Mouse (Mus musculus) layer of hippocampus, postnatal 36 days (tissue): Measurements from ENCODE around the gene Lgals7. TPM values are rescaled to one million over a fixed set of nuclear protein-coding genes. Genes with fewer than 3 reads are reported as not detected.
A peak's percentile ranks its signal among the peaks of the same experiment; 100 is the strongest.
"Not testable (repeated sequence)": the region's sequence is repeated elsewhere in the genome, so short reads cannot be mapped to it uniquely, and the experiment has no call there.

Experiments used
- DNase-seq, 2 experiments: peaks; one replicate each; pipeline ENCODE4 v3.0.0; 2022
- total RNA-seq, 2 experiments: library from RNA; stranded (reverse); gene quantifications; 2 replicates each; pipeline ENCODE4 v1.2.3; 2021

The Lgals7 gene
- total RNA-seq, 2 experiments from 2014 or later, result not detected

- DNase-seq, result no peak
Measured at GRCm38 (mm10) chr7:28877856-28878255, 14.2 kb downstream of the Lgals7 start.

GRCm38 (mm10) chr7:28879606-28880005, 16.0 kb downstream of the Lgals7 start:
- no peak for DNase-seq

- DNase-seq, result no peak
Measured at GRCm38 (mm10) chr7:28880554-28880953, 16.9 kb downstream of the Lgals7 start.

DNA sequence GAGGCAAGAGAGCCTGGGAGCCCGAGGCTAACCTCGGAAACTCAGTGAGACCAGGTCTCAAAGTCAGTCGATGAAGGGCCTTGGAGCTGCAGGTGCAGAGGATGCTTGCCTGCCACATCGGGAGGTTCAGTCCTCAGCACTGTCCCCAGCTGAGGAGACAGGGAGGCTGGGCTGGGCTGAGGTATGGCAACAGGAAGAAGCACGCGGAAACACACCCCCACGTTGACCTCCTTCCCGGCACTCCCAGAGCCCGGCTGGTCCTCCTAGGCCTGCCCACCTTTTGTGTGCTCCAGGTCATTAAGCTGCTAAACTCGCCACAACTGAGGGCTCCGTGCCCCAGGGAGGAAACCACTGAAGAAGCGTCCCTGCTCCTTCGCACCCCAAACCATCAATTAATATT, 17.5 kb downstream of the Lgals7 start, which contains the start of gene Capn12:
TSS of gene Capn12 (plus strand) at position 224 of the 400 bp plus-strand sequence.
- no peak for DNase-seq

DNA sequence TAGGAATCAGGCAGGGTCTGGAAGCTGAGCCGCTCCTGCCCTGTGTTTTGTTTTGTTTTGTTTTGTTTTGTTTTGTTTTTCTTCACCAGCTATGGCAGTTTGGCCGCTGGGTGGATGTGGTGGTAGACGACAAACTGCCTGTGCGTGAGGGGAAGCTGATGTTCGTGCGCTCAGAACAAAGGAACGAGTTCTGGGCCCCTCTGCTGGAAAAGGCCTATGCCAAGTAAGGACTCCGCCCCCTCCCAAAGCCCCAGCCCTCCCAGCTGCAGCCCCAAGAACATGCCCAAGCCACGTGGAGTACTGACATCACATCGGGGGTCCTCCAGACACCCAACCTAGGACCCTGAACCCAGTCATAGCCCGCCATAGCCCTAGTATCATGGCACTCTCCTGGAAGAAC, 19.4 kb downstream of the Lgals7 start:
- DNase-seq, result no peak

GRCm38 (mm10) chr7:28883704-28884103, 20.1 kb downstream of the Lgals7 start:
- not testable (repeated sequence) for DNase-seq

DNA sequence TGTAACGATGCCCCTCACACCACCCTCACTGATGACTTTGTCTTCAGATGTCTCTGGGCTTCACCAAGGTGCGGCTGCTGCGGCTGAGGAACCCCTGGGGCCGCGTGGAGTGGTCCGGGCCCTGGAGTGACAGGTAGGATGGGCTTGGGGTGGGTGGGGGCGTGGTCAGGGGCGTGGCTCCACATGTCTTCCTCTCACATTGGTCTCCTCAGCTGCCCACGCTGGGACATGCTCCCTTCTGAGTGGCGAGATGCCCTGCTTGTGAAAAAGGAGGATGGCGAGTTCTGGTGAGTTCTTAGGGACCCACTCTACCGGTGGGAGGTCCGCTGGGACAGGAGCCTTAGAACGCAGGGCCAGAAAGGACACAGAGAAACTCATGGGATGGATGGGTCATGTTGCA, 22.8 kb downstream of the Lgals7 start:
- DNase-seq, result no peak

GRCm38 (mm10) chr7:28888701-28889161, 25.1 kb downstream of the Lgals7 start:
- DNase-seq, result no peak

DNA sequence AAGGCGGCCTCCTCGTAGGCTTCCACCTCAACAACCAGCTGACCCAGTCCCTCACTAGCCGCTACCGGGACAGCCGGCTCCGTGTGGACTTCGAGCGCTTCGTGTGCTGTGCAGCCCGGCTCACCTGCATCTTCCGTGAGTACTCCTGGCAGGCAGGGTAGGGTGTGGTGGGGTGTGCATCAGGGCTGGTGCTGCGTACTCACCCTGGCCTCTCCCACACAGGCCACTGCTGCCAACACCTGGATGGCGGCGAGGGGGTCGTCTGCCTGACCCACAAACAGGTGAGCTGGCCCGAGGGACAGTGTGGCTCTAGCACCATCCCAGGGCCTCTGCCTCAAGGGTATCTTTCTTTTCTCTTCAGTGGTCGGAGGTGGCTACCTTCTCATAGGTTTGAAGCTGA, 28.9 kb downstream of the Lgals7 start:
- no peak for DNase-seq

DNA sequence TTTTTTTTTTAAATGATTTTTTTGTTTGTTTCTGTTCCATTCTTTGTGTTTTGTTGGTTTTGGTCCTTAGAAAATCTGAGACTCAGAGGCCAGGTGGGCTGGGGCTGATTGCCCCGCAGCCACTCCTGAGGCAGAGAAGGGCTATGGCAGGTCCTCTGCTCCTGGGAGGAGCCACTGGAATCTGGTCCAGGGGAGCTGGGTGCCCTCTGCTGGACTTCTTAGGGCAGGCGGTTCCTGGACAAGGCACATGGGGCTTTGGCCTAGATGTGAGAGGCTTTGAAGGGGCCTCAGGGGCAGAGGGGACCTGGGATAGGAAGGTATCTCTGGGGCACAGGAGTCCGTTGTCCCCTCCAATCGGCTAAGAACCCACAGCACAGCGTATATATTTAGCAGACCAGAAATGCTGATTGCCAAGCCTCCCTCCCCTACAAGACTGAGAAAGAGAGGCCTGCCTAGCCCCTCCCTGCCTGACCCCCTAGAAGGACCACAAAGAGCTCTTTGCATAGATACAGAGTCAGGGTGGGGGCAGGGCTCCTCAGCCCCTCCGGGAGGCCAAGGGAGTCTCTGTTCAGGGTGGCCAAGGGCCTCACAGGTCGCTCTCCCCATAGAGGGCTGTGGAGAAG, 30.1 kb downstream of the Lgals7 start:
- no peak for DNase-seq

DNA sequence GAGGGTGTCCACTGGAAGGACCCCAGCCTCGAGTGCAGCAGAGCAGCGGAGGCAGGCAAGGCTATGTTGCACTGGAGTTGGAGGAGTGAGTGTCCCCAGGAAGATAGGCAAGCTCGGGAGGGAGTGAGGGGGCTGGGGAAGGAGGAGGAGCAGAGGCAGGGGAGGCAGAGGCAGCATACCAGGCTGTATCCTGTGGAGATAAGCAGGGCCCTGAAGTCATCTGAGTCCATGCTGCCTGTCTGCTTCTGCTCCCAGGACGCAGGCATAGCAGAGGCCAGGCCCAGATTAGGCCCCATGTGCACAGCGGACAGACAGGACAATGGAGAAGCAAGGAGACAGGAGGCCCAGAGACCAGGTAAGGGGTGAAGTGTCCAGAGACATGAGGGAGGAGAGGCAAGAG, 31.3 kb downstream of the Lgals7 start:
- no peak for DNase-seq

- no peak for DNase-seq
Measured at GRCm38 (mm10) chr7:28897661-28898060, 34.0 kb downstream of the Lgals7 start.

- DNase-seq, result no peak
Measured at GRCm38 (mm10) chr7:28899972-28900371, 36.3 kb downstream of the Lgals7 start.

DNA sequence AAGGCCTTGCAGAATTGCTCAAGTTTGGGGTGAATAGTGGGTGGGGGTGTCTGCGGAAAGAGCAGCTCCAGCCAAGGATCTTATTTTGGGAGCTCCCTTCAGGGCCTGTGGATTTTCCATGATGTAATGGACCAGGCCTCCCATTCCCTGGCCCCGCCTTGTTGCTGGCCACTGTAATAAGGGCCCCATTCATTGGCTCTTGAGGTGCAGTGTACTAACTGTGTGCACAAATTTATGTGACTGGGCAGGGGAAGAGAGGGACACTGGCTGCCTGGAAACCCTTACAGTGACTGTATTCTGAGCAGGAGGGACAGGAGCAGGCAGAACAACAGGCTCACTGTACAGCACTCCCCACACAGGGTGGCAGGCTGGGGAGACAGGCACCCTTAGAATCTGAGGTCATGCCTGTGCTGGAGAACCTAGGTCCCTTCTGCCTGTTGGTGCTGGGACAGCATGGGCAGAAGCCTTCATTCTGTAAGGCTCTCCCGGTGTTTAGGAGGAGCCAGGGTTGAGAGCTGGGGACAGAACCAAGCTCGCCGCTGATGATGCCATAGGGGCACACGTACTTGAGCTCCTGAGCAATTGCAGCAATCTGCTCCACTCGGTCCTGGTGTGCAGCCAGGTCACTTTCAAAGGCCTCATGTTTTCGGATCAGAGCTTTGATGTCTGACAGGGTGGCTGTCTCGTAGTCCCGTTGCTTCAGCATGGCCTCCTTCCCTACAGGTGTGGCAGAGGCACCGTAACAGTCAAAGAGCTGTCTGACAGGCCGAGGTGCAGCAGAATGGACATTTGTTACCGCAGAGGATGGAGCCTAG, 37.9 kb downstream of the Lgals7 start:
- DNase-seq, result peak in 1 of 2 experiments; percentile 43

GRCm38 (mm10) chr7:28902180-28902579, 38.5 kb downstream of the Lgals7 start:
- DNase-seq, result no peak

DNA sequence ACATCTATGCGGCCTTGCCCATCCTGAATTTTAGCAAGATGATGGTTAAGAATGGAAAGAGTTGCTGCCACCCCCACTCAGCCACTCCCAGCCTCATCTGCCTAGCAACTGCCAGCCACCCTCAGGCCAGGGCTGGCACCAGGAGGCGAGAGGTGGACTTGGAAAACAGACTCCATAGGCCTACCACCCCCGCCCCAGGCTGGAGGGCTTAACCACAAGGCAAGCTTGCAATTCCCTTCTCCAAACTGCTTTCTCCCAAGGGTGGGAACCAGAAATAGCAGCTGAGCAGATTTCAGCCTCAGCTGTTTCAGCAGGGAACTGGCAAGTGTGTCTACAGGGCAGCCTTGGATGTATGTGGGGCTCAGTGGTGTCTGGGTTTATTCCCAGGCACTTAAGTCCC, 39.2 kb downstream of the Lgals7 start:
- peak; percentile 45 to 53 for DNase-seq

GRCm38 (mm10) chr7:28903778-28904177, 40.1 kb downstream of the Lgals7 start:
- DNase-seq, result peak; percentile 64 to 65

DNA sequence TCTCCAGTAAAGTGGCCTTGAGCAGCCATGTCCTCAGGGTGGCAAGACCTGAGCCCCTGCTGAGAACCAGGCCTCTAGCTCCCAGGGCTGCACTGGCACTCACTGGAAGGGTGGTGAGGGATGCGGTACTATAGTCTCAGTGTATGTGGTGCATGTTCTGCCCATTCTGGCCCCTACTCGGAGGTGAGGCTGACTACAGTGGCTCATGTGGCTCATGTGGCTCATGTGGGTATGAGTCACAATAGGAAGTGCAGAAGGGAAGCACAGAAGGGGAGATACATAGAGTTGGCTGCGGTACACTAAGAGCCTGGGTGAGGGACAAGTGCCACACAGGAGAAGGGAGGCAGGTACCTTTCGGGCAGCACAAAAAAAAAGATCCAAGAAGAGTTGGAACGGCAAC, 43.5 kb downstream of the Lgals7 start:
- no peak for DNase-seq

- no peak for DNase-seq
Measured at GRCm38 (mm10) chr7:28911632-28912031, 48.0 kb downstream of the Lgals7 start.

DNA sequence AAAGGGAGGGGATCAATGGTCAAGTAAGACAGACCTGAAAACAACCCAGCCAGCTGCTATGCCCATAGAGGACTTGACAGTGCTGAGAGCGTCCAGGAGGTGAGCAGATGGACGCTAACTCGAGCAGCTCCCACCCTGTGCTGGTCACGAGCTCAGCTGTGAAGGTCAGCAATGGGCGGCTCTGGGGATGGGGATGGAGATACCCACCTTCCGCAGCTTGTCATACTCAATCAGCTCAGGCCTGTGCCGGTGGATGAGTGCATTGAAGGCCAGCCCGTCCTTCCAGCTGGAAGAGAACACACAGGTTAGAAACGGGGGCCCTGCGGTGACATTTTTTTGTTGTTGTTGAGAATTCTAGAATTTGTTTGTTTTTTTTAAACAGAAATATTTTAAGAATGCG, 49.5 kb downstream of the Lgals7 start:
- no peak for DNase-seq
